22 mouse cellular contexts compared by ENCODE assay signal in the genomic region with DNA sequence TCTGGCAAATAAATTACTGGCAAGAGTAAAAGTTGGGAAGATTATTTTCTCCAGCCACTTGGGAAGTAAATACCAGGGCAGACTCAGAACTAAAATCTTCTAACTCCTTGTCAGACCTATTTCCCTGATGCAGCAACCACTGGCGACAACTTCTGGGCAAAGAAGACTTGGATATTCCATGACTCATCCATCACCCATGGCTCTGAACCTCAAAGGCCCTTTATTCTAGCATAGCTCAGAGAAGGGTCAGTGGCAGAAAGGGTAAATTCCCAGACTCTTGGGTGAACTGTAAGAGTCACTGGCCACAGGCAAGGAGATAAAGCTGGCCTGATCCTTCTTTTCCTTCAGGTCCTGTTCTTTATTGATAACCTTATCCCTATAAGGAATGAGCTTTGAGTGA.
DNase-seq lines count a peak whose midpoint lies in the region; ATAC-seq and TF ChIP-seq lines count a peak whose summit lies in the region.
"Had no signal": no experiment of that assay in that cellular context is flagged by ENCODE, and none has a peak within 500 bp of the region (broad histone marks: within the 10 kb centered on the region; RNA-seq: fewer than 3 reads in every experiment).

No protein-coding gene starts in this region.

- DNase-seq in gastrocnemius, adult 2 months = no peak
- no peak for DNase-seq in gastrocnemius, postnatal 10 days
- peak; percentile 4 for DNase-seq in midbrain, embryonic 11.5 days (ENCODE audit: low spot score, missing footprints)
- DNase-seq in midbrain, embryonic 10.5 days (ENCODE audit: low spot score) = no peak
- peak; percentile 69 for DNase-seq in NIH3T3 (ENCODE audit: low read depth)
- DNase-seq in skeletal muscle tissue, adult 2 months (ENCODE audit: low read depth, low spot score) = peak; percentile 5
- DNase-seq in kidney, adult 18-20 months = no peak
- DNase-seq: adrenal gland, adult 8-10 months; adrenal gland, postnatal 36 days; cerebellum, adult 2 months; gastrocnemius, postnatal 25 days; heart, postnatal 14 days had no signal

- no peaks in the 10 kb centered on the region for H3K36me3 ChIP-seq in midbrain, embryonic 11.5 days (ENCODE audit: control insufficient read depth, insufficient read depth, low read length)
- H3K36me3 ChIP-seq in midbrain, embryonic 10.5 days = peaks cover 39% of the 10 kb centered on the region
- no peaks in the 10 kb centered on the region; the same call in 1 of the 2 replicates for H3K36me3 ChIP-seq in kidney, embryonic 14.5 days (ENCODE audit: control insufficient read depth, insufficient read depth, low read length)

- H3K9ac ChIP-seq in midbrain, embryonic 11.5 days (ENCODE audit: low read length) = no peak overlapping the region
- no peak overlapping the region for H3K9ac ChIP-seq in kidney, embryonic 14.5 days (ENCODE audit: low read depth, low read length)
- H3K9ac ChIP-seq: heart, embryonic 15.5 days had no signal

- H3K4me3 ChIP-seq in gastrocnemius, adult 2 months = no peak overlapping the region
- H3K4me3 ChIP-seq in midbrain, embryonic 11.5 days (ENCODE audit: low read depth, low read length) = no peak overlapping the region
- no peak overlapping the region for H3K4me3 ChIP-seq in midbrain, embryonic 10.5 days
- H3K4me3 ChIP-seq in kidney, embryonic 14.5 days (ENCODE audit: low read length) = no peak overlapping the region
- H3K4me3 ChIP-seq: embryonic facial prominence, embryonic 10.5 days; forebrain, embryonic 10.5 days; heart, embryonic 10.5 days; heart, embryonic 15.5 days; hindbrain, embryonic 10.5 days had no signal

- no peak overlapping the region for H3K4me2 ChIP-seq in midbrain, embryonic 11.5 days
- H3K4me2 ChIP-seq in kidney, embryonic 14.5 days (replicated peaks; ENCODE audit: low read depth, low read length) = no peak overlapping the region
- H3K4me2 ChIP-seq: heart, embryonic 15.5 days had no signal

- peak overlapping the region; percentile 48; the same call in 1 of the 2 replicates for H3K27ac ChIP-seq in gastrocnemius, adult 2 months
- no peak overlapping the region for H3K27ac ChIP-seq in midbrain, embryonic 11.5 days (ENCODE audit: low read depth, low read length)
- no peak overlapping the region for H3K27ac ChIP-seq in midbrain, embryonic 10.5 days (replicated peaks)
- H3K27ac ChIP-seq in kidney, embryonic 14.5 days (ENCODE audit: low read depth, low read length) = no peak overlapping the region
- H3K27ac ChIP-seq: embryonic facial prominence, embryonic 10.5 days; forebrain, embryonic 10.5 days; heart, embryonic 10.5 days; heart, embryonic 15.5 days; hindbrain, embryonic 10.5 days had no signal

- TF ChIP-seq CTCF in gastrocnemius, adult 2 months (IDR thresholded peaks at IDR 0.05) = no peak

- WGBS in midbrain, embryonic 11.5 days = 83% methylated on average over 1 of the region's 1 CpGs
- WGBS in midbrain, embryonic 10.5 days = 83% methylated on average over 1 of the region's 1 CpGs
- WGBS in kidney, embryonic 14.5 days = 94% methylated on average over 1 of the region's 1 CpGs

- no peak for ATAC-seq in midbrain, embryonic 11.5 days (ENCODE audit: low FRiP score)
- ATAC-seq in kidney, embryonic 14.5 days (ENCODE audit: low FRiP score, low TSS enrichment) = no peak
- ATAC-seq: activated CD4-positive, CD25-positive, alpha-beta regulatory T cell, adult 4 months; forebrain, embryonic 16.5 days; inflammation-experienced regulatory T-cells, adult 6 months; intestine, postnatal 0 days had no signal

- no peaks in the 10 kb centered on the region for H3K9me3 ChIP-seq in midbrain, embryonic 11.5 days (ENCODE audit: control insufficient read depth, low read length)
- H3K9me3 ChIP-seq in midbrain, embryonic 10.5 days (replicated peaks) = no peaks in the 10 kb centered on the region
- no peaks in the 10 kb centered on the region for H3K9me3 ChIP-seq in kidney, embryonic 14.5 days (ENCODE audit: control insufficient read depth, low read length)
- H3K9me3 ChIP-seq: embryonic facial prominence, embryonic 10.5 days; forebrain, embryonic 10.5 days; heart, embryonic 10.5 days; heart, embryonic 15.5 days; hindbrain, embryonic 10.5 days had no signal

- H3K4me1 ChIP-seq in midbrain, embryonic 11.5 days (ENCODE audit: control insufficient read depth, insufficient read depth, low read length) = no peaks in the 10 kb centered on the region
- no peaks in the 10 kb centered on the region for H3K4me1 ChIP-seq in midbrain, embryonic 10.5 days
- no peaks in the 10 kb centered on the region for H3K4me1 ChIP-seq in kidney, embryonic 14.5 days (ENCODE audit: control insufficient read depth, insufficient read depth, low read length)
- H3K4me1 ChIP-seq: embryonic facial prominence, embryonic 10.5 days; forebrain, embryonic 10.5 days; heart, embryonic 10.5 days; heart, embryonic 15.5 days; hindbrain, embryonic 10.5 days had no signal

- H3K27me3 ChIP-seq in midbrain, embryonic 11.5 days (ENCODE audit: control insufficient read depth, insufficient read depth, low read length) = no peaks in the 10 kb centered on the region
- H3K27me3 ChIP-seq in midbrain, embryonic 10.5 days (ENCODE audit: low read depth, poor library complexity, severe bottlenecking) = no peaks in the 10 kb centered on the region
- no peaks in the 10 kb centered on the region for H3K27me3 ChIP-seq in kidney, embryonic 14.5 days (ENCODE audit: control insufficient read depth, insufficient read depth, low read length)
- H3K27me3 ChIP-seq: heart, embryonic 15.5 days had no signal

- intact Hi-C loops in gastrocnemius, adult 2 months (cut with DNase I) = no loop called here

Comparison
In these comparisons a context has a peak if more than half of its experiments do, and no peak if none do; other contexts are left out.
1. DNase-seq: peak in midbrain, embryonic 11.5 days (single experiment), NIH3T3 (single experiment) and skeletal muscle tissue, adult 2 months (single experiment); none in gastrocnemius, adult 2 months (single experiment), gastrocnemius, postnatal 10 days (single experiment), midbrain, embryonic 10.5 days (single experiment) and kidney, adult 18-20 months (single experiment).